Mouse (Mus musculus): ENCODE measurements around the gene Nfe2l1.
"Not testable (repeated sequence)": the region's sequence is repeated elsewhere in the genome, so short reads cannot be mapped to it uniquely, and the experiment has no call there.

The Nfe2l1 gene

GRCm38 (mm10) chr11:96829813-96830538 is at the start of gene Nfe2l1:
Gene Nfe2l1, minus strand, starts transcription at chr11:96829968.
- peak; percentile 99 for DNase-seq (ENCODE audit: low spot score)

GRCm38 (mm10) chr11:96879359-96879758 is 49.6 kb upstream of the Nfe2l1 start:
- peak; percentile 72 for DNase-seq (ENCODE audit: low spot score)

- no peak for DNase-seq (ENCODE audit: low spot score)
Measured at GRCm38 (mm10) chr11:96878715-96879114, 48.9 kb upstream of the Nfe2l1 start.

- DNase-seq (ENCODE audit: low spot score): no peak
Measured at GRCm38 (mm10) chr11:96877071-96877470, 47.3 kb upstream of the Nfe2l1 start.

GRCm38 (mm10) chr11:96876300-96877040 is 46.7 kb upstream of the Nfe2l1 start:
- DNase-seq (ENCODE audit: low spot score): peak; percentile 87

- DNase-seq (ENCODE audit: low spot score): peak; percentile 95
Measured at GRCm38 (mm10) chr11:96875745-96876144, 46.0 kb upstream of the Nfe2l1 start.

GRCm38 (mm10) chr11:96875270-96875669 is 45.5 kb upstream of the Nfe2l1 start:
- DNase-seq (ENCODE audit: low spot score): no peak

- peak; percentile 83 for DNase-seq (ENCODE audit: low spot score)
Measured at GRCm38 (mm10) chr11:96873601-96874140, 43.9 kb upstream of the Nfe2l1 start.

GRCm38 (mm10) chr11:96872441-96873379 is 42.9 kb upstream of the Nfe2l1 start:
- peak; percentile 84 for DNase-seq (ENCODE audit: low spot score)

- DNase-seq (ENCODE audit: low spot score): peak; percentile 94
Measured at GRCm38 (mm10) chr11:96867149-96867548, 37.4 kb upstream of the Nfe2l1 start.

- DNase-seq (ENCODE audit: low spot score): peak; percentile 88
Measured at GRCm38 (mm10) chr11:96863206-96863995, 33.6 kb upstream of the Nfe2l1 start.

GRCm38 (mm10) chr11:96862534-96862933 is 32.8 kb upstream of the Nfe2l1 start:
- DNase-seq (ENCODE audit: low spot score): no peak

GRCm38 (mm10) chr11:96861878-96862289 is 32.1 kb upstream of the Nfe2l1 start:
- peak; percentile 98 for DNase-seq (ENCODE audit: low spot score)

- DNase-seq (ENCODE audit: low spot score): peak; percentile 37
Measured at GRCm38 (mm10) chr11:96861446-96861845, 31.7 kb upstream of the Nfe2l1 start.

GRCm38 (mm10) chr11:96860564-96860963 is 30.8 kb upstream of the Nfe2l1 start:
- DNase-seq (ENCODE audit: low spot score): peak; percentile 93

GRCm38 (mm10) chr11:96859635-96860034 is 29.9 kb upstream of the Nfe2l1 start:
- no peak for DNase-seq (ENCODE audit: low spot score)

- DNase-seq (ENCODE audit: low spot score): no peak
Measured at GRCm38 (mm10) chr11:96857446-96857845, 27.7 kb upstream of the Nfe2l1 start.

GRCm38 (mm10) chr11:96849681-96850467 is 20.1 kb upstream of the Nfe2l1 start, which contains the start of gene Copz2:
Gene Copz2, plus strand, starts transcription at chr11:96849870.
- peak; percentile 55 for DNase-seq (ENCODE audit: low spot score)

- DNase-seq (ENCODE audit: low spot score): not testable (repeated sequence)
Measured at GRCm38 (mm10) chr11:96849145-96849544, 19.4 kb upstream of the Nfe2l1 start.

GRCm38 (mm10) chr11:96848694-96849093 is 18.9 kb upstream of the Nfe2l1 start:
- DNase-seq (ENCODE audit: low spot score): no peak

Data from embryo, embryonic 10.5 days (tissue).